Mouse (Mus musculus) layer of hippocampus, adult 18-20 months (tissue): ENCODE data around the gene Aldh18a1. TPM values are rescaled to one million over a fixed set of nuclear protein-coding genes. Genes with fewer than 3 reads are reported as not detected.

Source experiments
- total RNA-seq, 2 experiments: library from RNA; stranded (reverse); gene quantifications; 2 replicates each; pipeline ENCODE4 v1.2.3; 2021

The Aldh18a1 gene
- total RNA-seq, 2 experiments from 2014 or later = 19.6 to 22.3 TPM

Other genes starting within 250 kb of the Aldh18a1 start
- 100 to 1,000 TPM; 195 to 206 TPM for gene Sorbs1, start 74.7 kb downstream of the Aldh18a1 start, total RNA-seq
- gene Tctn3, start 23.8 kb upstream of the Aldh18a1 start, total RNA-seq = 10 to 100 TPM; 15.1 to 16.6 TPM
- gene Entpd1, start 23.9 kb upstream of the Aldh18a1 start, total RNA-seq = 10 to 100 TPM; 14.2 to 14.6 TPM
- 1 to 10 TPM in 1 of 2 experiments, under 1 TPM in 1; 0.54 to 1.1 TPM for gene Cc2d2b, start 160.3 kb upstream of the Aldh18a1 start, total RNA-seq
- 1 to 10 TPM; 6.7 to 7.4 TPM for gene Ccnj, start 242.8 kb upstream of the Aldh18a1 start, total RNA-seq